Mouse (Mus musculus) kidney, embryonic 15.5 days (tissue): ENCODE results near the gene Kitl. TPM values are rescaled to one million over a fixed set of nuclear protein-coding genes. Genes with fewer than 3 reads are reported as not detected.

Experiments used
- ATAC-seq: fragments of 200-750 bp; cut with Nextera tagmentation; replicated peaks from 2 replicates; pipeline ENCODE4 v1.8.0; 2017; ENCODE audit warnings: moderate TSS enrichment; ENCODE audit not compliant: low FRiP score
- H3K27ac ChIP-seq: fragments of 300-500 bp; sonication (generic); 2 replicates; pipeline ENCODE4 v1.5.1; 2015; ENCODE audit warnings: mild to moderate bottlenecking, inconsistent platforms
- H3K27me3 ChIP-seq: fragments of 300-500 bp; sonication (generic); 2 replicates; pipeline ENCODE4 v1.6.1; 2015; ENCODE audit warnings: inconsistent platforms
- H3K36me3 ChIP-seq: fragments of 300-500 bp; sonication (generic); 2 replicates; pipeline ENCODE4 v1.6.1; 2015; ENCODE audit warnings: inconsistent platforms
- H3K4me1 ChIP-seq: fragments of 300-500 bp; sonication (generic); 2 replicates; pipeline ENCODE4 v1.6.1; 2015; ENCODE audit warnings: inconsistent platforms
- H3K4me2 ChIP-seq: fragments of 300-500 bp; sonication (generic); 2 replicates; pipeline ENCODE4 v1.6.1; 2015; ENCODE audit warnings: moderate library complexity, mild to moderate bottlenecking, inconsistent platforms
- H3K4me3 ChIP-seq: fragments of 300-500 bp; sonication (generic); replicated peaks from 2 replicates; pipeline ENCODE4 v1.5.1; 2015; ENCODE audit warnings: mild to moderate bottlenecking, inconsistent platforms
- H3K9ac ChIP-seq: fragments of 300-500 bp; sonication (generic); 2 replicates; pipeline ENCODE4 v1.6.1; 2015; ENCODE audit warnings: mild to moderate bottlenecking, inconsistent platforms
- H3K9me3 ChIP-seq: fragments of 300-500 bp; sonication (generic); replicated peaks from 2 replicates; pipeline ENCODE4 v1.6.1; 2016; ENCODE audit warnings: inconsistent platforms
- WGBS: fragments of 180-500 bp; shearing (Covaris S2); methylation state at CpG from one replicate; pipeline ENCODE4 v1.1.7; 2015; ENCODE audit warnings: mixed read lengths; 5-methylcytosine and 5-hydroxymethylcytosine counted together
- microRNA-seq: library from miRNA; unstranded; fragments of <30 nt; microRNA quantifications from one replicate; pipeline ENCODE4, GENCODE M21; 2016
- polyA plus RNA-seq: library from polyadenylated mRNA; unstranded; fragments of >200 nt; fragmentation: Nextera tagmentation; extraction: Ambion mirVana; gene quantifications from 2 replicates; pipeline ENCODE4 v1.2.1, GENCODE M21; 2015

Kitl gene
- polyA plus RNA-seq, 1 experiment from 2014 or later = 24.3 TPM

GRCm38 (mm10) chr10:100131657-100132056, 116.2 kb downstream of the Kitl start:
- Histone ChIP-seq H3K9me3 (no peaks in the 10 kb centered on the region), H3K4me2 (no peak overlapping the region), H3K4me3 (no peak overlapping the region), H3K27ac (no peak overlapping the region), H3K27me3 (no peaks in the 10 kb centered on the region), H3K36me3 (no peaks in the 10 kb centered on the region), H3K4me1 (no peaks in the 10 kb centered on the region), H3K9ac (no peak overlapping the region)
- no peak for ATAC-seq
- 70% methylated on average over 4 of the region's 4 CpGs for WGBS

- H3K27me3 ChIP-seq = no peaks in the 10 kb centered on the region
- no peak for ATAC-seq
- H3K27ac ChIP-seq = no peak overlapping the region
- H3K4me1 ChIP-seq = no peaks in the 10 kb centered on the region
- H3K4me3 ChIP-seq = no peak overlapping the region
- H3K9me3 ChIP-seq = no peaks in the 10 kb centered on the region
- 77% methylated on average over 1 of the region's 1 CpGs for WGBS
- H3K9ac ChIP-seq = no peak overlapping the region
- no peaks in the 10 kb centered on the region for H3K36me3 ChIP-seq
- H3K4me2 ChIP-seq = no peak overlapping the region
These were observed 116.9 kb downstream of the Kitl start for GRCm38 (mm10) chr10:100132304-100132703.

GRCm38 (mm10) chr10:100138552-100138951, 123.1 kb downstream of the Kitl start:
- ATAC-seq = no peak
- Histone ChIP-seq H3K27ac (no peak overlapping the region), H3K27me3 (no peaks in the 10 kb centered on the region), H3K9ac (no peak overlapping the region), H3K9me3 (no peaks in the 10 kb centered on the region), H3K4me3 (no peak overlapping the region), H3K4me1 (no peaks in the 10 kb centered on the region), H3K36me3 (no peaks in the 10 kb centered on the region), H3K4me2 (no peak overlapping the region)
- 66% methylated on average over 3 of the region's 3 CpGs for WGBS

- WGBS = 89% methylated on average over 6 of the region's 6 CpGs
- Histone ChIP-seq H3K9me3 (no peaks in the 10 kb centered on the region), H3K4me3 (no peak overlapping the region), H3K4me2 (no peak overlapping the region), H3K36me3 (no peaks in the 10 kb centered on the region), H3K27ac (no peak overlapping the region), H3K9ac (no peak overlapping the region), H3K4me1 (no peaks in the 10 kb centered on the region), H3K27me3 (no peaks in the 10 kb centered on the region)
- ATAC-seq = no peak
These were observed 132.7 kb downstream of the Kitl start for GRCm38 (mm10) chr10:100148123-100148522.

Small RNA genes within 50 kb of the gene (microRNA-seq; reads per million reads assigned to microRNA genes)
- not detected for gene Gm22918
- not detected for gene Gm25287
